Mouse (Mus musculus) neural tube, embryonic 11.5 days (tissue): ENCODE data around the gene Dusp1. TPM values are rescaled to one million over a fixed set of nuclear protein-coding genes. Genes with fewer than 3 reads are reported as not detected.

ENCODE experiments used
- ATAC-seq: fragments of 200-750 bp; cut with Nextera tagmentation; 2 replicates; pipeline ENCODE4 v1.8.0; 2017; ENCODE audit warnings: moderate number of reproducible peaks, mild to moderate bottlenecking, moderate TSS enrichment, moderate library complexity; ENCODE audit not compliant: insufficient read depth, low FRiP score, low TSS enrichment
- DNase-seq: peaks from one replicate; pipeline ENCODE4 v3.0.0-alpha.2; 2015; ENCODE audit warnings: low spot score
- H3K27ac ChIP-seq: fragments of 300-500 bp; sonication (generic); 2 replicates; pipeline ENCODE4 v1.5.1; 2014; ENCODE audit warnings: low read depth, mild to moderate bottlenecking, low read length
- H3K27me3 ChIP-seq: fragments of 300-500 bp; sonication (generic); 2 replicates; pipeline ENCODE4 v1.6.1; 2014; ENCODE audit warnings: mild to moderate bottlenecking, low read length, mixed read lengths; ENCODE audit not compliant: control insufficient read depth, insufficient read depth
- H3K36me3 ChIP-seq: fragments of 300-500 bp; sonication (generic); 2 replicates; pipeline ENCODE4 v1.6.1; 2014; ENCODE audit warnings: mild to moderate bottlenecking, low read length, moderate library complexity, mixed read lengths; ENCODE audit not compliant: control insufficient read depth, insufficient read depth
- H3K4me1 ChIP-seq: fragments of 300-500 bp; sonication (generic); 2 replicates; pipeline ENCODE4 v1.6.1; 2014; ENCODE audit warnings: low read length, mixed read lengths; ENCODE audit not compliant: control insufficient read depth, insufficient read depth
- H3K4me2 ChIP-seq: fragments of 300-500 bp; sonication (generic); 2 replicates; pipeline ENCODE4 v1.6.1; 2014; ENCODE audit warnings: low read depth, mild to moderate bottlenecking, moderate library complexity
- H3K4me3 ChIP-seq: fragments of 300-500 bp; sonication (generic); 2 replicates; pipeline ENCODE4 v1.5.1; 2014; ENCODE audit warnings: low read depth, low read length
- H3K9ac ChIP-seq: fragments of 300-500 bp; sonication (generic); 2 replicates; pipeline ENCODE4 v1.6.1; 2014; ENCODE audit warnings: mild to moderate bottlenecking, low read length
- H3K9me3 ChIP-seq: fragments of 300-500 bp; sonication (generic); 2 replicates; pipeline ENCODE4 v1.6.1; 2016; ENCODE audit warnings: low read length; ENCODE audit not compliant: control insufficient read depth
- WGBS: fragments of 180-500 bp; shearing (Covaris S2); extraction: QIAGEN DNeasy Blood & Tissue Kit; methylation state at CpG from one replicate; pipeline ENCODE4 v1.1.7; 2014; 5-methylcytosine and 5-hydroxymethylcytosine counted together
- polyA plus RNA-seq: library from polyadenylated mRNA; unstranded; fragments of >200 nt; fragmentation: Nextera tagmentation; extraction: Ambion mirVana; gene quantifications from 2 replicates; pipeline ENCODE4 v1.2.1, GENCODE M21; 2014

Gene Dusp1
- polyA plus RNA-seq, 1 experiment from 2014 or later = 34.0 TPM

- Histone ChIP-seq H3K9ac (no peak overlapping the region), H3K4me2 (no peak overlapping the region), H3K4me3 (no peak overlapping the region), H3K27me3 (no peaks in the 10 kb centered on the region), H3K36me3 (no peaks in the 10 kb centered on the region), H3K4me1 (no peaks in the 10 kb centered on the region), H3K9me3 (no peaks in the 10 kb centered on the region), H3K27ac (no peak overlapping the region)
- no peak for ATAC-seq
- DNase-seq = no peak
- WGBS = 89% methylated on average over 5 of the region's 5 CpGs
Measured at GRCm38 (mm10) chr17:26540083-26540482, 21.8 kb downstream of the Dusp1 start.

- H3K4me2 ChIP-seq = no peak overlapping the region
- no peaks in the 10 kb centered on the region for H3K4me1 ChIP-seq
- ATAC-seq (no peak), DNase-seq (no peak)
- no peak overlapping the region for H3K27ac ChIP-seq
- H3K9ac ChIP-seq = no peak overlapping the region
- H3K9me3 ChIP-seq = no peaks in the 10 kb centered on the region
- WGBS = 41% methylated on average over 6 of the region's 6 CpGs
- no peaks in the 10 kb centered on the region for H3K27me3 ChIP-seq
- no peaks in the 10 kb centered on the region for H3K36me3 ChIP-seq
- H3K4me3 ChIP-seq = no peak overlapping the region
Measured at GRCm38 (mm10) chr17:26537722-26538471, 24.0 kb downstream of the Dusp1 start.

GRCm38 (mm10) chr17:26535251-26536136 lies 26.4 kb downstream of the Dusp1 start:
- no peak overlapping the region for H3K27ac ChIP-seq
- H3K27me3 ChIP-seq = no peaks in the 10 kb centered on the region
- no peak overlapping the region for H3K4me2 ChIP-seq
- no peak overlapping the region for H3K9ac ChIP-seq
- H3K4me1 ChIP-seq = no peaks in the 10 kb centered on the region
- H3K36me3 ChIP-seq = no peaks in the 10 kb centered on the region
- no peak for ATAC-seq
- H3K9me3 ChIP-seq = no peaks in the 10 kb centered on the region
- DNase-seq = no peak
- WGBS = 86% methylated on average over 7 of the region's 7 CpGs
- H3K4me3 ChIP-seq = no peak overlapping the region

GRCm38 (mm10) chr17:26534695-26535094 lies 27.2 kb downstream of the Dusp1 start:
- Histone ChIP-seq H3K4me2 (no peak overlapping the region), H3K27me3 (no peaks in the 10 kb centered on the region), H3K4me1 (no peaks in the 10 kb centered on the region), H3K36me3 (no peaks in the 10 kb centered on the region), H3K4me3 (no peak overlapping the region), H3K9ac (no peak overlapping the region), H3K27ac (no peak overlapping the region), H3K9me3 (no peaks in the 10 kb centered on the region)
- DNase-seq (no peak), ATAC-seq (no peak)
- WGBS = 87% methylated on average over 5 of the region's 5 CpGs

- WGBS = 84% methylated on average over 5 of the region's 5 CpGs
Measured at GRCm38 (mm10) chr17:26533871-26534372, 28.0 kb downstream of the Dusp1 start.

GRCm38 (mm10) chr17:26532476-26533045 lies 29.4 kb downstream of the Dusp1 start:
- Histone ChIP-seq H3K4me2 (no peak overlapping the region), H3K9ac (no peak overlapping the region), H3K27ac (no peak overlapping the region), H3K36me3 (no peaks in the 10 kb centered on the region), H3K4me1 (no peaks in the 10 kb centered on the region), H3K27me3 (no peaks in the 10 kb centered on the region), H3K4me3 (no peak overlapping the region), H3K9me3 (no peaks in the 10 kb centered on the region)
- no peak for ATAC-seq
- DNase-seq = no peak
- WGBS = 69% methylated on average over 4 of the region's 4 CpGs

More at GRCm38 (mm10) chr17:26533871-26534372, 28.0 kb downstream of the Dusp1 start:
- DNase-seq = no peak
- Histone ChIP-seq H3K4me2 (no peak overlapping the region), H3K27ac (no peak overlapping the region), H3K4me3 (no peak overlapping the region), H3K4me1 (no peaks in the 10 kb centered on the region), H3K9me3 (no peaks in the 10 kb centered on the region), H3K9ac (no peak overlapping the region), H3K27me3 (no peaks in the 10 kb centered on the region), H3K36me3 (no peaks in the 10 kb centered on the region)
- no peak for ATAC-seq

- no peak overlapping the region for H3K27ac ChIP-seq
- no peaks in the 10 kb centered on the region for H3K9me3 ChIP-seq
- DNase-seq (no peak), ATAC-seq (no peak)
- H3K27me3 ChIP-seq = no peaks in the 10 kb centered on the region
- no peaks in the 10 kb centered on the region for H3K4me1 ChIP-seq
- WGBS = 85% methylated on average over 7 of the region's 7 CpGs
- no peak overlapping the region for H3K4me3 ChIP-seq
- H3K9ac ChIP-seq = no peak overlapping the region
- no peaks in the 10 kb centered on the region for H3K36me3 ChIP-seq
- no peak overlapping the region for H3K4me2 ChIP-seq
Measured at GRCm38 (mm10) chr17:26531395-26532027, 30.4 kb downstream of the Dusp1 start.

GRCm38 (mm10) chr17:26530590-26531081 lies 31.3 kb downstream of the Dusp1 start:
- H3K4me3 ChIP-seq = no peak overlapping the region
- WGBS = 41% methylated on average over 3 of the region's 3 CpGs
- no peaks in the 10 kb centered on the region for H3K27me3 ChIP-seq
- no peak overlapping the region; the same call in 1 of the 2 replicates for H3K9ac ChIP-seq
- H3K36me3 ChIP-seq = no peaks in the 10 kb centered on the region
- ATAC-seq (no peak), DNase-seq (no peak)
- H3K27ac ChIP-seq = no peak overlapping the region
- no peaks in the 10 kb centered on the region for H3K9me3 ChIP-seq
- H3K4me1 ChIP-seq = no peaks in the 10 kb centered on the region
- H3K4me2 ChIP-seq = no peak overlapping the region
